In genomic region chr2:121866632-121867050, GRCm38 (mm10) we compare ENCODE assay signal across 8 mouse cellular contexts. TPM values are rescaled to one million over a fixed set of nuclear protein-coding genes. Genes with fewer than 3 reads are reported as not detected.
DNase-seq lines count a peak whose midpoint lies in the region; ATAC-seq and TF ChIP-seq lines count a peak whose summit lies in the region.

Gene Casc4 (plus strand): TSS chr2:121866970.

- peak within 1 kb of the TSS; percentile 94 for H3K9ac ChIP-seq in ES-E14 (ENCODE audit: insufficient read depth, low read depth, low read length, poor library complexity, severe bottlenecking)
- peak within 1 kb of the TSS; percentile 70 for H3K9ac ChIP-seq in lung, embryonic 15.5 days

- H3K27me3 ChIP-seq in lung, embryonic 15.5 days: no peaks in the 10 kb centered on the region

- peak within 1 kb of the TSS; percentile 86 to 95 for H3K4me3 ChIP-seq in ES-E14 (ENCODE audit: insufficient read depth in 1 of 2, low read depth in 1 of 2, low read length in 2 of 2, poor library complexity in 1 of 2, severe bottlenecking in 1 of 2)
- peak within 1 kb of the TSS; percentile 75 for H3K4me3 ChIP-seq in lung, embryonic 15.5 days

- peak; percentile 95 for DNase-seq in ES-E14 (ENCODE audit: low read depth, low spot score)
- peak; percentile 88 for DNase-seq in cerebellum, adult 11-12 months
- DNase-seq in forelimb bud, embryonic 11.5 days (ENCODE audit: low read depth, low spot score): peak; percentile 94
- DNase-seq in layer of hippocampus, adult 9-10 months (ENCODE audit: low spot score): peak; percentile 27
- peak; percentile 76 for DNase-seq in ovary, postnatal 10 days (ENCODE audit: low spot score)
- peak; percentile 98 for DNase-seq in thymus, postnatal 0 days (ENCODE audit: low spot score)

- in situ Hi-C loops in ES-E14 (cut with MboI; ENCODE audit: low sequenced_read_pairs in 2 of 2, unreplicated experiment in 2 of 2): no loop called here

- H3K27ac ChIP-seq in ES-E14 (ENCODE audit: insufficient read depth, low read depth, low read length, poor library complexity, severe bottlenecking): peak within 1 kb of the TSS; percentile 9; the same call in 1 of the 2 replicates
- H3K27ac ChIP-seq in lung, embryonic 15.5 days: peak within 1 kb of the TSS; percentile 75

- no peaks in the 10 kb centered on the region for H3K9me3 ChIP-seq in ES-E14 (ENCODE audit: control insufficient read depth, insufficient read depth, low read depth, low read length)
- no peaks in the 10 kb centered on the region for H3K9me3 ChIP-seq in lung, embryonic 15.5 days

- peaks cover 0 to 2% of the 10 kb centered on the region in 2 experiments; a peak in 1 of 4 replicates for H3K4me1 ChIP-seq in ES-E14 (ENCODE audit: control insufficient read depth in 2 of 2, insufficient read depth in 2 of 2, low read length in 2 of 2, poor library complexity in 1 of 2)
- H3K4me1 ChIP-seq in lung, embryonic 15.5 days: peaks cover 15% of the 10 kb centered on the region

- WGBS in lung, embryonic 15.5 days: 1% methylated on average over 37 of the region's 43 CpGs

- no peaks in the 10 kb centered on the region for H3K36me3 ChIP-seq in ES-E14 (ENCODE audit: control insufficient read depth, insufficient read depth, low read length, poor library complexity, severe bottlenecking)
- H3K36me3 ChIP-seq in lung, embryonic 15.5 days: no peaks in the 10 kb centered on the region

- ATAC-seq in hematopoietic stem cell, adult 5-6 weeks (replicated peaks in 1 of 2; ENCODE audit: insufficient read depth in 1 of 2, low FRiP score in 2 of 2, low TSS enrichment in 1 of 2, low read depth in 1 of 2, poor library complexity in 2 of 2, severe bottlenecking in 2 of 2): peak; percentile 86 to 89
- peak; percentile 99 for ATAC-seq in lung, embryonic 15.5 days (ENCODE audit: borderline replicate concordance, extremely low read depth, low FRiP score, low TSS enrichment)

- H3K4me2 ChIP-seq in lung, embryonic 15.5 days: peak within 1 kb of the TSS; percentile 86

TF ChIP-seq in ES-E14, 5 proteins besides CTCF, POLR2A, EP300 and RAD21:
- no peak for TF ChIP-seq MAFK (IDR thresholded peaks at IDR 0.05; ENCODE audit: insufficient read depth, low read depth, low read length)
- peak; percentile 98 for TF ChIP-seq CHD2 (IDR thresholded peaks at IDR 0.05; ENCODE audit: low read depth, low read length)

RNA-seq across cellular contexts. Expression of gene Casc4, which starts in this region (rescaled TPM):
- 94.5 and 95.8 TPM in 2 replicates for total RNA-seq in ES-E14 (2012; rRNA removed)
- 36.6 and 41.3 TPM in 2 replicates for total RNA-seq in hematopoietic stem cell, adult 5-6 weeks (2017)
- polyA plus RNA-seq in lung, embryonic 15.5 days (2015; fragmentation: Nextera tagmentation; extraction: Ambion mirVana): 18.5 and 18.8 TPM in 2 replicates
- polyA plus RNA-seq in thymus, postnatal 0 days (2015; fragmentation: Nextera tagmentation; extraction: Ambion mirVana): 9.6 and 16.5 TPM in 2 replicates

Comparison
In these comparisons a context has a peak if more than half of its experiments do, and no peak if none do; other contexts are left out.
1. Peak in every context shown above with its lines: DNase-seq, ATAC-seq, H3K4me3 ChIP-seq and H3K27ac ChIP-seq.
2. DNase-seq: peak in every context shown above with its lines; median percentile 98 in thymus, postnatal 0 days; 95 in ES-E14; 94 in forelimb bud, embryonic 11.5 days; 88 in cerebellum, adult 11-12 months; 76 in ovary, postnatal 10 days; 27 in layer of hippocampus, adult 9-10 months.